Mouse (Mus musculus) CH12.LX (cell line): Measurements from ENCODE around the gene Nsf. TPM values are rescaled to one million over a fixed set of nuclear protein-coding genes. Genes with fewer than 3 reads are reported as not detected.
A peak's percentile ranks its signal among the peaks of the same experiment; 100 is the strongest.

Source experiments
- DNase-seq: peaks from one replicate; pipeline ENCODE4 v3.0.0-alpha.2; 2013; ENCODE audit errors: extremely low read depth
- H3K27ac ChIP-seq: 2 replicates; pipeline ENCODE4 v1.5.1; 2012; ENCODE audit warnings: low read depth, mild to moderate bottlenecking, control low read depth, moderate library complexity; ENCODE audit not compliant: insufficient read depth
- H3K27me3 ChIP-seq: replicated peaks from 2 replicates; pipeline ENCODE3; 2012; ENCODE audit warnings: inconsistent platforms
- H3K36me3 ChIP-seq, 2 experiments: replicated peaks in 1 of 2; 2 replicates each; pipeline versions ENCODE3 to v1.6.1; 2012; ENCODE audit warnings: inconsistent platforms in 1 of 2, low read length in 1 of 2, mild to moderate bottlenecking in 1 of 2, mixed read lengths in 1 of 2, moderate library complexity in 1 of 2; ENCODE audit not compliant: control insufficient read depth in 1 of 2, insufficient read depth in 1 of 2
- H3K4me1 ChIP-seq, 2 experiments: 2 replicates each; pipeline ENCODE4 v1.6.1; 2012; ENCODE audit warnings: inconsistent platforms in 1 of 2, moderate library complexity in 1 of 2; ENCODE audit not compliant: insufficient read depth in 2 of 2, control insufficient read depth in 1 of 2
- H3K4me2 ChIP-seq: 2 replicates; pipeline ENCODE4 v1.6.1; 2012; ENCODE audit warnings: low read depth, mild to moderate bottlenecking, control low read depth; ENCODE audit not compliant: poor library complexity, insufficient read depth, severe bottlenecking
- H3K4me3 ChIP-seq, 3 experiments: fragments of 150-350 bp in 1 of 3; sonication (generic) in 1 of 3; replicated peaks in 1 of 3; 2 replicates each; pipeline versions ENCODE3 to v1.5.1; 2011 to 2012; ENCODE audit warnings: low read depth in 2 of 3, low read length in 2 of 3, mild to moderate bottlenecking in 2 of 3, moderate library complexity in 2 of 3, control low read depth in 1 of 3, improper control_type of control experiment in 1 of 3, inconsistent platforms in 1 of 3, mixed read lengths in 1 of 3; ENCODE audit not compliant: poor library complexity in 1 of 3
- H3K79me2 ChIP-seq: replicated peaks from 2 replicates; pipeline ENCODE4 v1.6.1; 2012; ENCODE audit warnings: mild to moderate bottlenecking, moderate library complexity; ENCODE audit not compliant: control insufficient read depth, poor library complexity, insufficient read depth, severe bottlenecking; ENCODE audit errors: extremely low read depth
- H3K9ac ChIP-seq: 2 replicates; pipeline ENCODE4 v1.6.1; 2012; ENCODE audit warnings: low read depth, mild to moderate bottlenecking, control low read depth, moderate library complexity; ENCODE audit not compliant: insufficient read depth
- H3K9me3 ChIP-seq: replicated peaks from 2 replicates; pipeline ENCODE3; 2012; ENCODE audit warnings: low read length, inconsistent platforms, mixed read lengths
- BHLHE40 ChIP-seq: IDR thresholded peaks from 2 replicates; pipeline ENCODE4 v1.6.1; 2011; ENCODE audit warnings: mild to moderate bottlenecking, low read depth, low read length, improper control_type of control experiment
- CHD2 ChIP-seq: IDR thresholded peaks from 2 replicates; pipeline ENCODE4 v1.6.1; 2011; ENCODE audit warnings: low read length, improper control_type of control experiment
- CTCF ChIP-seq, 2 experiments: IDR thresholded peaks in 1 of 2; conservative IDR thresholded peaks in 1 of 2; 2 replicates each; pipeline ENCODE4 v1.5.1; 2011 to 2012; ENCODE audit warnings: low read depth in 2 of 2, low read length in 2 of 2, improper control_type of control experiment in 1 of 2, inconsistent platforms in 1 of 2, mild to moderate bottlenecking in 1 of 2, moderate library complexity in 1 of 2
- E2F4 ChIP-seq: IDR thresholded peaks from 2 replicates; pipeline ENCODE4 v1.6.1; 2011; ENCODE audit warnings: low read depth, low read length, improper control_type of control experiment; ENCODE audit not compliant: insufficient replicate concordance
- ELF1 ChIP-seq: IDR thresholded peaks from 2 replicates; pipeline ENCODE4 v1.6.1; 2014; ENCODE audit warnings: low read depth, mild to moderate bottlenecking, inconsistent platforms, low read length, improper control_type of control experiment
- ETS1 ChIP-seq: conservative IDR thresholded peaks from 2 replicates; pipeline ENCODE4 v1.6.1; 2012; ENCODE audit warnings: low read depth, mild to moderate bottlenecking, inconsistent platforms, low read length, improper control_type of control experiment, moderate library complexity
- GABPA ChIP-seq: IDR thresholded peaks from 2 replicates; pipeline ENCODE4 v1.6.1; 2012; ENCODE audit warnings: low read depth, low read length, improper control_type of control experiment, inconsistent platforms; ENCODE audit not compliant: insufficient replicate concordance
- HCFC1 ChIP-seq: IDR thresholded peaks from 2 replicates; pipeline ENCODE4 v1.6.1; 2012; ENCODE audit warnings: low read depth, mild to moderate bottlenecking, inconsistent platforms, low read length, improper control_type of control experiment
- IRF4 ChIP-seq: IDR thresholded peaks from 2 replicates; pipeline ENCODE4 v1.6.1; 2014; ENCODE audit warnings: low read depth, mild to moderate bottlenecking, inconsistent platforms, low read length, improper control_type of control experiment
- KAT2A ChIP-seq: IDR thresholded peaks from 2 replicates; pipeline ENCODE4 v1.6.1; 2012; ENCODE audit warnings: low read length, improper control_type of control experiment, inconsistent platforms; ENCODE audit not compliant: insufficient replicate concordance
- MAFK ChIP-seq: IDR thresholded peaks from 2 replicates; pipeline ENCODE4 v1.6.1; 2011; ENCODE audit warnings: low read length, improper control_type of control experiment; ENCODE audit not compliant: insufficient replicate concordance
- MAX ChIP-seq: IDR thresholded peaks from 2 replicates; pipeline ENCODE4 v1.6.1; 2011; ENCODE audit warnings: low read length, improper control_type of control experiment
- MAZ ChIP-seq: IDR thresholded peaks from 2 replicates; pipeline ENCODE4 v1.6.1; 2012; ENCODE audit warnings: low read depth, mild to moderate bottlenecking, inconsistent platforms, low read length, improper control_type of control experiment, moderate library complexity
- MEF2A ChIP-seq: IDR thresholded peaks from 2 replicates; pipeline ENCODE4 v1.6.1; 2014; ENCODE audit warnings: low read depth, mild to moderate bottlenecking, inconsistent platforms, low read length, improper control_type of control experiment, borderline replicate concordance
- MXI1 ChIP-seq: IDR thresholded peaks from 2 replicates; pipeline ENCODE4 v1.6.1; 2011; ENCODE audit warnings: mild to moderate bottlenecking, low read depth, low read length, improper control_type of control experiment
- MYC ChIP-seq: IDR thresholded peaks from 2 replicates; pipeline ENCODE4 v1.6.1; 2011; ENCODE audit warnings: low read depth, mild to moderate bottlenecking, improper control_type of control experiment, low read length
- NELFE ChIP-seq: IDR thresholded peaks from 2 replicates; pipeline ENCODE4 v1.6.1; 2011; ENCODE audit warnings: low read depth, low read length, improper control_type of control experiment
- NRF1 ChIP-seq: IDR thresholded peaks from 2 replicates; pipeline ENCODE4 v1.6.1; 2014; ENCODE audit warnings: low read depth, mild to moderate bottlenecking, inconsistent platforms, low read length, improper control_type of control experiment, moderate library complexity
- POLR2A ChIP-seq: IDR thresholded peaks from 2 replicates; pipeline ENCODE4 v1.6.1; 2011; ENCODE audit warnings: low read depth, mild to moderate bottlenecking, improper control_type of control experiment, low read length
- POLR2AphosphoS2 ChIP-seq: IDR thresholded peaks from 2 replicates; pipeline ENCODE4 v1.6.1; 2011; ENCODE audit warnings: low read depth, low read length, improper control_type of control experiment
- RAD21 ChIP-seq: IDR thresholded peaks from 2 replicates; pipeline ENCODE4 v1.6.1; 2011; ENCODE audit warnings: low read depth, mild to moderate bottlenecking, low read length, improper control_type of control experiment, moderate library complexity
- RCOR1 ChIP-seq: conservative IDR thresholded peaks from 2 replicates; pipeline ENCODE4 v1.6.1; 2012; ENCODE audit warnings: low read depth, mild to moderate bottlenecking, inconsistent platforms, low read length, improper control_type of control experiment
- SIN3A ChIP-seq: IDR thresholded peaks from 2 replicates; pipeline ENCODE4 v1.6.1; 2012; ENCODE audit warnings: low read length, improper control_type of control experiment, inconsistent platforms
- TCF12 ChIP-seq: IDR thresholded peaks from 2 replicates; pipeline ENCODE4 v1.6.1; 2014; ENCODE audit warnings: low read depth, mild to moderate bottlenecking, inconsistent platforms, low read length, improper control_type of control experiment
- UBTF ChIP-seq: IDR thresholded peaks from 2 replicates; pipeline ENCODE4 v1.6.1; 2012; ENCODE audit warnings: low read depth, mild to moderate bottlenecking, inconsistent platforms, low read length, improper control_type of control experiment, moderate library complexity
- USF1 ChIP-seq: IDR thresholded peaks from 2 replicates; pipeline ENCODE4 v1.6.1; 2014; ENCODE audit warnings: low read depth, mild to moderate bottlenecking, inconsistent platforms, low read length, improper control_type of control experiment
- USF2 ChIP-seq: conservative IDR thresholded peaks from 2 replicates; pipeline ENCODE4 v1.6.1; 2011; ENCODE audit warnings: low read depth, low read length, improper control_type of control experiment
- ZKSCAN1 ChIP-seq: IDR thresholded peaks from 2 replicates; pipeline ENCODE4 v1.6.1; 2012; ENCODE audit warnings: low read depth, inconsistent platforms, low read length, improper control_type of control experiment, borderline replicate concordance
- ZMIZ1 ChIP-seq: IDR thresholded peaks from 2 replicates; pipeline ENCODE4 v1.6.1; 2012; ENCODE audit warnings: low read depth, mild to moderate bottlenecking, inconsistent platforms, low read length, improper control_type of control experiment
- dilution Hi-C: fragments of 300-500 bp; cut with MboI; formaldehyde crosslinking; loops from 2 replicates; pipeline ENCODE4 v1.14.3; 2020; ENCODE audit warnings: low sequenced_read_pairs; ENCODE audit not compliant: extremely low pct_unique_long_range_greater_than_20kb, extremely low pct_ligation_motif_present
- in situ Hi-C: fragments of 300-500 bp; cut with MboI; formaldehyde crosslinking; loops from 3 replicates; pipeline ENCODE4 v1.14.3; 2019; ENCODE audit warnings: low sequenced_read_pairs, low pct_ligation_motif_present, low pct_unique_long_range_greater_than_20kb, mixed read lengths
- polyA plus RNA-seq: library from polyadenylated mRNA; unstranded; fragments of >175 nt; gene quantifications from 2 replicates; pipeline ENCODE4 v1.2.1, GENCODE M21; 2012; ENCODE audit warnings: low read depth; ENCODE audit not compliant: insufficient read length
- total RNA-seq, 2 experiments: library from RNA; depleted of rRNA; stranded (reverse); fragments of 300-350 nt in 1 of 2; fragments of >200 nt in 1 of 2; gene quantifications; 2 replicates each; pipeline ENCODE4 v1.2.3; 2012 to 2014

Nsf gene
- total RNA-seq (2012; rRNA removed) = 46.9 and 50.9 TPM in 2 replicates
- total RNA-seq (2014; rRNA removed) = 48.1 and 50.0 TPM in 2 replicates
- 95.0 and 99.3 TPM in 2 replicates for polyA plus RNA-seq

DNA sequence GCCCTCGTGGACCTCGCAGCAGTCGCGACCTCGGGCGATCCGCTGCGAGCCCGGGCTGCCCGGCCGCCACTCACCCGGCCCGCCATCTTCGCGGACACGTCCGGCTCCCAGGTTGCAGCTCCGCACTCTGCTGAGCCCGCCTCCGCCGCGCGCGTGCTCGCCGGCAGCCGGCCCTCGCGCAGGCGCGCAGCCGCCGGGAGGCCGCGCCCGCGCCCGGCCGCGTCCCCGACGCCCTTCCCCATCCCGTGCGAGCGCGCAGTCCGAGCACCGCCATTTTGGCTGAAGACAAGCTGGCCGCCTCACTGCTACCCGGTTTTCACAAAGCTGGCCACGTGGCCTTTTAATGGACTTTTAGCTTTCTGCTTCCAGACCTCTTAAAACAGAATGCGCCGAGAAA lies at the start of gene Nsf:
TSS of gene Nsf (minus strand) at position 161 of the 397 bp plus-strand sequence.
- Histone ChIP-seq H3K4me3 (peak within 1 kb of the TSS; percentile 80 to 97 (median 84)), H3K79me2 (peaks cover 22% of the 10 kb centered on the region), H3K4me1 (peaks cover 15 to 44% of the 10 kb centered on the region in 2 experiments), H3K9me3 (no peaks in the 10 kb centered on the region), H3K36me3 (peaks cover 0 to 23% of the 10 kb centered on the region in 2 experiments), H3K4me2 (peak within 1 kb of the TSS; percentile 55), H3K27me3 (no peaks in the 10 kb centered on the region), H3K27ac (peak within 1 kb of the TSS; percentile 58), H3K9ac (peak within 1 kb of the TSS; percentile 77)
- in situ Hi-C loops (no loop called here), dilution Hi-C loops (no loop called here)
- DNase-seq = peak; percentile 81
- TF ChIP-seq USF1 (peak; percentile 57), NELFE (peak; percentile 95), MAZ (no peak), E2F4 (no peak), MAX (peak; percentile 88), MXI1 (no peak; the same call in none of the 2 replicates), TCF12 (peak; percentile 93), GABPA (no peak), NRF1 (peak; percentile 96), UBTF (peak; percentile 87), RAD21 (no peak), CHD2 (no peak), SIN3A (no peak), HCFC1 (peak; percentile 13; the same call in 1 of the 2 replicates), POLR2A (peak; percentile 88), POLR2AphosphoS2 (0 out of 2 replicates have a peak, but pooled peaks have one; percentile 40), MEF2A (peak; percentile 46; the same call in 1 of the 2 replicates), USF2 (no peak), ZMIZ1 (peak; percentile 92), MYC (peak; percentile 86), IRF4 (peak; percentile 37), MAFK (no peak), BHLHE40 (peak; percentile 75), KAT2A (0 out of 2 replicates have a peak, but pooled peaks have one; percentile 24), ELF1 (no peak; the same call in 1 of the 2 replicates), ZKSCAN1 (no peak), RCOR1 (no peak), CTCF (conservative IDR thresholded peaks at IDR 0.05 in 1 of 2, IDR thresholded peaks at IDR 0.05 in 1 of 2; ENCODE audit: low read depth in 2 of 2, low read length in 2 of 2) (no peak), ETS1 (no peak)
